In genomic region chr2:59397531-59397930, GRCm38 (mm10) we compare ENCODE assay signal across 22 mouse cellular contexts.
"Had no signal": no experiment of that assay in that cellular context is flagged by ENCODE, and none has a peak within 500 bp of the region (broad histone marks: within the 10 kb centered on the region; RNA-seq: fewer than 3 reads in every experiment).

No protein-coding gene starts in this region.

- H3K9me3 ChIP-seq: limb, embryonic 12.5 days; limb, embryonic 15.5 days; liver, embryonic 15.5 days; lung, embryonic 15.5 days; midbrain, embryonic 10.5 days had no signal

- H3K4me1 ChIP-seq: limb, embryonic 15.5 days; liver, embryonic 15.5 days; midbrain, embryonic 10.5 days had no signal

- H3K36me3 ChIP-seq: limb, embryonic 12.5 days; limb, embryonic 15.5 days; liver, embryonic 15.5 days; lung, embryonic 15.5 days; midbrain, embryonic 10.5 days; neural tube, embryonic 13.5 days had no signal

- H3K27ac ChIP-seq: limb, embryonic 12.5 days; limb, embryonic 15.5 days; liver, embryonic 15.5 days; lung, embryonic 15.5 days; midbrain, embryonic 10.5 days; neural tube, embryonic 13.5 days had no signal

- H3K4me3 ChIP-seq: limb, embryonic 12.5 days; limb, embryonic 15.5 days; liver, embryonic 15.5 days; lung, embryonic 15.5 days; megakaryocyte, embryonic 14.5 days; midbrain, embryonic 10.5 days; myocyte; neural tube, embryonic 13.5 days had no signal

- H3K27me3 ChIP-seq: limb, embryonic 12.5 days; limb, embryonic 15.5 days; liver, embryonic 15.5 days; lung, embryonic 15.5 days had no signal

- H3K9ac ChIP-seq: limb, embryonic 12.5 days; limb, embryonic 15.5 days; liver, embryonic 15.5 days; lung, embryonic 15.5 days; neural tube, embryonic 13.5 days had no signal

- H3K4me2 ChIP-seq: limb, embryonic 12.5 days; limb, embryonic 15.5 days; liver, embryonic 11.5 days; liver, embryonic 15.5 days; lung, embryonic 15.5 days; neural tube, embryonic 13.5 days had no signal

- DNase-seq: kidney, adult 9 months; kidney, postnatal 14 days; kidney, postnatal 4 days; left cerebral cortex, postnatal 4 days; lung, adult 18-20 months; lung, postnatal 10 days; lung, postnatal 36 days; midbrain, embryonic 14.5 days; retina, postnatal 1 day; right cerebral cortex, postnatal 25 days; spleen, adult 18-20 months; thymus, adult 18-20 months; thymus, postnatal 36 days had no signal
